Comparison of ENCODE assay signal across 25 mouse cellular contexts in the genomic region with DNA sequence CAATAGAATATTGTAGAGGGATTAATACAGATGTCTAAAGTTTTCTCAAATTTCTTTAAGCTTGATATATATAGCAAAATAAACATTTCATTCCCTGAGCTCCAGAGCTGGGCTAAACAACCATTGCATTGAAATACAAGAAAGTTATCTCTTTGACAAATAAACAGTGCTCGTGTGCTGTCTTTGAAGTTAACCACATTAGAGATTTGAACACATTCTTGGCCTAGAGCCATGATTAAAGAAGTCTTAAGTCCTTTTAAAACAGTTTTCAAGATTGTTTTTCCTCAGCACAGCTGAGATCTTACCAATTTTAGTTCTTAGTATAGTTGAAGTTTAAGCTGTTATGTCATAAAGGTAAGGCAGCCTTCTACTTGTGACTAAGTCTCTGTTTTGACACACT. TPM values are rescaled to one million over a fixed set of nuclear protein-coding genes. Genes with fewer than 3 reads are reported as not detected.
DNase-seq lines count a peak whose midpoint lies in the region; ATAC-seq and TF ChIP-seq lines count a peak whose summit lies in the region.
"Had no signal": no experiment of that assay in that cellular context is flagged by ENCODE, and none has a peak within 500 bp of the region (broad histone marks: within the 10 kb centered on the region; RNA-seq: fewer than 3 reads in every experiment).

No protein-coding gene starts in this region.

- H3K4me3 ChIP-seq in embryonic facial prominence, embryonic 11.5 days (ENCODE audit: low read depth, low read length): no peak overlapping the region
- H3K4me3 ChIP-seq in embryonic facial prominence, embryonic 10.5 days: no peak overlapping the region
- no peak overlapping the region for H3K4me3 ChIP-seq in lung, postnatal 0 days (ENCODE audit: low read depth, low read length)
- no peak overlapping the region for H3K4me3 ChIP-seq in lung, adult 2 months (replicated peaks; ENCODE audit: extremely low read depth, low read depth, low read length)
- H3K4me3 ChIP-seq in intestine, embryonic 15.5 days (replicated peaks): no peak overlapping the region
- H3K4me3 ChIP-seq: heart, embryonic 12.5 days; hindbrain, embryonic 10.5 days; limb, embryonic 13.5 days; liver, embryonic 13.5 days; midbrain, embryonic 12.5 days had no signal

- no peaks in the 10 kb centered on the region for H3K27me3 ChIP-seq in embryonic facial prominence, embryonic 11.5 days (ENCODE audit: control insufficient read depth, insufficient read depth, low read length)
- H3K27me3 ChIP-seq in embryonic facial prominence, embryonic 10.5 days (replicated peaks; ENCODE audit: low read depth, poor library complexity, severe bottlenecking): no peaks in the 10 kb centered on the region
- no peaks in the 10 kb centered on the region for H3K27me3 ChIP-seq in lung, postnatal 0 days (replicated peaks; ENCODE audit: insufficient read depth, low read length)
- no peaks in the 10 kb centered on the region for H3K27me3 ChIP-seq in intestine, embryonic 15.5 days (replicated peaks)
- H3K27me3 ChIP-seq: heart, embryonic 12.5 days; limb, embryonic 13.5 days; liver, embryonic 13.5 days; midbrain, embryonic 12.5 days had no signal

- WGBS in embryonic facial prominence, embryonic 11.5 days: 22% methylated on average over 1 of the region's 1 CpGs
- WGBS in embryonic facial prominence, embryonic 10.5 days: 49% methylated on average over 1 of the region's 1 CpGs
- 2% methylated on average over 1 of the region's 1 CpGs for WGBS in lung, postnatal 0 days
- WGBS in lung, adult 2 months: 16% methylated on average over 1 of the region's 1 CpGs
- 24% methylated on average over 1 of the region's 1 CpGs for WGBS in intestine, embryonic 15.5 days

- no peak overlapping the region for H3K27ac ChIP-seq in embryonic facial prominence, embryonic 11.5 days (replicated peaks; ENCODE audit: low read depth, low read length)
- no peak overlapping the region for H3K27ac ChIP-seq in embryonic facial prominence, embryonic 10.5 days (replicated peaks)
- peak overlapping the region; percentile 11; the same call in 1 of the 2 replicates for H3K27ac ChIP-seq in lung, postnatal 0 days (ENCODE audit: low read length)
- no peak overlapping the region for H3K27ac ChIP-seq in intestine, embryonic 15.5 days
- H3K27ac ChIP-seq: hindbrain, embryonic 10.5 days; limb, embryonic 13.5 days; midbrain, embryonic 12.5 days had no signal

- TF ChIP-seq CTCF in lung, postnatal 0 days (IDR thresholded peaks at IDR 0.05): no peak
- no peak for TF ChIP-seq CTCF in lung, adult 2 months (IDR thresholded peaks at IDR 0.05; ENCODE audit: insufficient read depth, low read length)

- no peak for TF ChIP-seq POLR2A in lung, adult 2 months (IDR thresholded peaks at IDR 0.05; ENCODE audit: borderline replicate concordance, extremely low read depth, low read depth, low read length)

- H3K36me3 ChIP-seq in embryonic facial prominence, embryonic 11.5 days (replicated peaks; ENCODE audit: control insufficient read depth, insufficient read depth, low read depth, low read length): no peaks in the 10 kb centered on the region
- peaks cover 4% of the 10 kb centered on the region; the same call in 1 of the 2 replicates for H3K36me3 ChIP-seq in embryonic facial prominence, embryonic 10.5 days (replicated peaks)
- no peaks in the 10 kb centered on the region for H3K36me3 ChIP-seq in lung, postnatal 0 days (ENCODE audit: insufficient read depth, low read length)
- no peaks in the 10 kb centered on the region for H3K36me3 ChIP-seq in intestine, embryonic 15.5 days
- H3K36me3 ChIP-seq: heart, embryonic 12.5 days; hindbrain, embryonic 10.5 days; limb, embryonic 13.5 days; liver, embryonic 13.5 days; midbrain, embryonic 12.5 days had no signal

- H3K9ac ChIP-seq in embryonic facial prominence, embryonic 11.5 days (replicated peaks; ENCODE audit: low read length): no peak overlapping the region
- no peak overlapping the region for H3K9ac ChIP-seq in lung, postnatal 0 days (replicated peaks; ENCODE audit: low read depth)
- no peak overlapping the region for H3K9ac ChIP-seq in intestine, embryonic 15.5 days
- H3K9ac ChIP-seq: forebrain, postnatal 0 days; heart, embryonic 12.5 days; limb, embryonic 13.5 days; liver, embryonic 13.5 days; midbrain, embryonic 12.5 days had no signal

- no peaks in the 10 kb centered on the region for H3K4me1 ChIP-seq in embryonic facial prominence, embryonic 11.5 days (ENCODE audit: control insufficient read depth, insufficient read depth, low read length)
- 0 out of 2 replicates have a peak, but pooled peaks cover 5% of the 10 kb centered on the region for H3K4me1 ChIP-seq in embryonic facial prominence, embryonic 10.5 days
- peaks cover 19% of the 10 kb centered on the region; the same call in 1 of the 2 replicates for H3K4me1 ChIP-seq in lung, postnatal 0 days (ENCODE audit: insufficient read depth, low read depth, low read length)
- peaks cover 20% of the 10 kb centered on the region for H3K4me1 ChIP-seq in lung, adult 2 months (ENCODE audit: control insufficient read depth, insufficient read depth, low read length)
- peaks cover 12% of the 10 kb centered on the region; the same call in 1 of the 2 replicates for H3K4me1 ChIP-seq in intestine, embryonic 15.5 days (replicated peaks)
- H3K4me1 ChIP-seq: hindbrain, embryonic 10.5 days; midbrain, embryonic 12.5 days had no signal

- TF ChIP-seq EP300 in lung, postnatal 0 days (IDR thresholded peaks at IDR 0.05): peak; percentile 79

- H3K4me2 ChIP-seq in embryonic facial prominence, embryonic 11.5 days (ENCODE audit: low read depth, low read length): no peak overlapping the region
- no peak overlapping the region for H3K4me2 ChIP-seq in lung, postnatal 0 days (replicated peaks; ENCODE audit: low read depth, low read length)
- no peak overlapping the region for H3K4me2 ChIP-seq in intestine, embryonic 15.5 days (replicated peaks)
- H3K4me2 ChIP-seq: heart, embryonic 12.5 days; limb, embryonic 13.5 days; liver, embryonic 13.5 days; midbrain, embryonic 12.5 days had no signal

- peak; percentile 28 for DNase-seq in embryonic facial prominence, embryonic 11.5 days (ENCODE audit: low spot score)
- DNase-seq in embryonic facial prominence, embryonic 10.5 days (ENCODE audit: low spot score): no peak
- peak; percentile 78 for DNase-seq in lung, postnatal 0 days (ENCODE audit: low spot score)
- DNase-seq in lung, adult 2 months: no peak
- no peak for DNase-seq in left cerebral cortex, adult 18-20 months (ENCODE audit: low spot score in 2 of 2)
- DNase-seq: adrenal gland, postnatal 14 days; cerebellum, adult 8-10 months; cerebellum, postnatal 36 days; embryo, embryonic 11 days; forebrain, postnatal 0 days; gastrocnemius, postnatal 14 days; heart, adult 18-20 months; heart, postnatal 10 days; kidney, adult 8-10 months; kidney, postnatal 25 days; layer of hippocampus, postnatal 36 days; liver, embryonic 13.5 days; thymus, adult 18-20 months; thymus, postnatal 36 days had no signal

- no peak for ATAC-seq in embryonic facial prominence, embryonic 11.5 days (replicated peaks; ENCODE audit: insufficient number of reproducible peaks, low FRiP score, low TSS enrichment, low read depth)
- ATAC-seq in lung, postnatal 0 days: peak; percentile 37
- peak; percentile 71 for ATAC-seq in inflammation-experienced regulatory T-cells, adult 6 months
- ATAC-seq in intestine, embryonic 15.5 days: no peak
- ATAC-seq: forebrain, postnatal 0 days had no signal

- no peaks in the 10 kb centered on the region for H3K9me3 ChIP-seq in embryonic facial prominence, embryonic 11.5 days (replicated peaks; ENCODE audit: control insufficient read depth, low read length)
- no peaks in the 10 kb centered on the region for H3K9me3 ChIP-seq in embryonic facial prominence, embryonic 10.5 days
- H3K9me3 ChIP-seq in lung, postnatal 0 days (ENCODE audit: low read length): no peaks in the 10 kb centered on the region
- H3K9me3 ChIP-seq in intestine, embryonic 15.5 days: no peaks in the 10 kb centered on the region
- H3K9me3 ChIP-seq: heart, embryonic 12.5 days; hindbrain, embryonic 10.5 days; limb, embryonic 13.5 days; liver, embryonic 13.5 days; midbrain, embryonic 12.5 days had no signal

RNA-seq across cellular contexts. Expression of gene Adk, which starts 11.9 kb away (rescaled TPM):
- polyA plus RNA-seq in embryonic facial prominence, embryonic 11.5 days (2014; fragmentation: Nextera tagmentation; extraction: Ambion mirVana): 152 and 178 TPM in 2 replicates
- 171 and 175 TPM in 2 replicates for polyA plus RNA-seq in embryonic facial prominence, embryonic 10.5 days (2016; fragmentation: Nextera tagmentation; extraction: Ambion mirVana)
- 238 and 275 TPM in 2 replicates for polyA plus RNA-seq in lung, postnatal 0 days (2015; fragmentation: Nextera tagmentation; extraction: Ambion mirVana)
- polyA plus RNA-seq in lung, adult 2 months (2012; rRNA removed): 34.8 and 54.0 TPM in 2 replicates
- 100 to 1,000 TPM in 2 of 3 experiments, 10 to 100 TPM in 1; 84.7 to 128 (median 118) TPM for polyA plus RNA-seq in inflammation-experienced regulatory T-cells, adult 6 months (2017; shearing (Covaris generic))
- total RNA-seq in left cerebral cortex, adult 18-20 months (2021): 10 to 100 TPM; 65.1 to 77.9 TPM
- polyA plus RNA-seq in intestine, embryonic 15.5 days (2015; fragmentation: Nextera tagmentation; extraction: Ambion mirVana): 215 and 230 TPM in 2 replicates

RNA-seq across cellular contexts. Expression of gene Ap3m1, which starts 12.0 kb away (rescaled TPM):
- 111 and 118 TPM in 2 replicates for polyA plus RNA-seq in embryonic facial prominence, embryonic 11.5 days (2014; fragmentation: Nextera tagmentation; extraction: Ambion mirVana)
- 84.8 and 87.7 TPM in 2 replicates for polyA plus RNA-seq in embryonic facial prominence, embryonic 10.5 days (2016; fragmentation: Nextera tagmentation; extraction: Ambion mirVana)
- 39.3 and 41.1 TPM in 2 replicates for polyA plus RNA-seq in lung, postnatal 0 days (2015; fragmentation: Nextera tagmentation; extraction: Ambion mirVana)
- polyA plus RNA-seq in lung, adult 2 months (2012; rRNA removed): 16.2 and 30.1 TPM in 2 replicates
- polyA plus RNA-seq in inflammation-experienced regulatory T-cells, adult 6 months (2017; shearing (Covaris generic)): 100 to 1,000 TPM in 1 of 3 experiments, 10 to 100 TPM in 2; 70.6 to 107 (median 81.6) TPM
- 10 to 100 TPM; 64.8 to 67.4 TPM for total RNA-seq in left cerebral cortex, adult 18-20 months (2021)
- 70.2 and 79.0 TPM in 2 replicates for polyA plus RNA-seq in intestine, embryonic 15.5 days (2015; fragmentation: Nextera tagmentation; extraction: Ambion mirVana)

Comparison
In these comparisons a context has a peak if more than half of its experiments do, and no peak if none do; other contexts are left out.
1. DNase-seq: peak in embryonic facial prominence, embryonic 11.5 days (single experiment) and lung, postnatal 0 days (single experiment); none in embryonic facial prominence, embryonic 10.5 days (single experiment), lung, adult 2 months (single experiment) and left cerebral cortex, adult 18-20 months (0 of 2).
2. ATAC-seq: peak in lung, postnatal 0 days (single experiment) and inflammation-experienced regulatory T-cells, adult 6 months (single experiment); none in embryonic facial prominence, embryonic 11.5 days (single experiment) and intestine, embryonic 15.5 days (single experiment).